In genomic region chr2:152368532-152369140, GRCm38 (mm10) we compare ENCODE assay signal across 8 mouse cellular contexts. TPM values are rescaled to one million over a fixed set of nuclear protein-coding genes. Genes with fewer than 3 reads are reported as not detected.
DNase-seq lines count a peak whose midpoint lies in the region; ATAC-seq and TF ChIP-seq lines count a peak whose summit lies in the region.

No protein-coding gene starts in this region.

- no peaks in the 10 kb centered on the region for H3K9me3 ChIP-seq in heart, embryonic 14.5 days (ENCODE audit: control insufficient read depth, low read length)
- no peaks in the 10 kb centered on the region for H3K9me3 ChIP-seq in midbrain, embryonic 12.5 days
- H3K9me3 ChIP-seq in stomach, postnatal 0 days (ENCODE audit: control insufficient read depth, low read length) = no peaks in the 10 kb centered on the region

- peak; percentile 91 for TF ChIP-seq CTCF in heart, adult 2 months (IDR thresholded peaks at IDR 0.05)
- TF ChIP-seq CTCF in stomach, postnatal 0 days (IDR thresholded peaks at IDR 0.05; ENCODE audit: low read depth) = peak; percentile 96

- no peaks in the 10 kb centered on the region for H3K79me2 ChIP-seq in heart, adult 2 months (replicated peaks; ENCODE audit: control insufficient read depth, insufficient read depth, low read length)

- peaks cover 4% of the 10 kb centered on the region; the same call in 1 of the 2 replicates for H3K4me1 ChIP-seq in heart, adult 2 months (ENCODE audit: control insufficient read depth, insufficient read depth, low read length)
- H3K4me1 ChIP-seq in heart, embryonic 14.5 days (ENCODE audit: control insufficient read depth in 2 of 2, insufficient read depth in 2 of 2, low read length in 2 of 2) = peaks cover 4 to 6% of the 10 kb centered on the region in 2 experiments; a peak in 3 of 4 replicates
- peaks cover 4% of the 10 kb centered on the region; the same call in 1 of the 2 replicates for H3K4me1 ChIP-seq in midbrain, embryonic 12.5 days
- no peaks in the 10 kb centered on the region for H3K4me1 ChIP-seq in stomach, postnatal 0 days (replicated peaks; ENCODE audit: control insufficient read depth, insufficient read depth)

- no peak overlapping the region for H3K27ac ChIP-seq in heart, adult 2 months
- H3K27ac ChIP-seq in heart, embryonic 14.5 days (replicated peaks in 1 of 2; ENCODE audit: control insufficient read depth in 1 of 2, insufficient read depth in 1 of 2, low read depth in 2 of 2, low read length in 2 of 2) = no peak overlapping the region
- H3K27ac ChIP-seq in midbrain, embryonic 12.5 days (replicated peaks) = no peak overlapping the region
- no peak overlapping the region for H3K27ac ChIP-seq in stomach, postnatal 0 days (replicated peaks)

- TF ChIP-seq POLR2A in heart, adult 2 months (IDR thresholded peaks at IDR 0.05; ENCODE audit: insufficient read depth, low read depth, low read length) = no peak

- intact Hi-C loops in heart, adult 2 months (cut with DNase I) = loop anchor here (1.0 to 5.0 kb wide), 5 partner anchors 36 to 339 kb away; partner anchors contain the start of genes Csnk2a1 and Rbck1

- no peak for ATAC-seq in heart, embryonic 14.5 days (ENCODE audit: insufficient number of reproducible peaks, insufficient read depth, low FRiP score, low read depth)
- peak; percentile 64 for ATAC-seq in midbrain, embryonic 12.5 days (ENCODE audit: low FRiP score, low read depth)
- ATAC-seq in stomach, postnatal 0 days (ENCODE audit: low FRiP score, low TSS enrichment) = 0 out of 2 replicates have a peak, but pooled peaks have one; percentile 35

- DNase-seq in heart, adult 2 months = peak; percentile 45 to 60
- no peak for DNase-seq in heart, adult 11 months
- peak; percentile 93 for DNase-seq in ZHBTc4 (ENCODE audit: low read depth, low spot score)
- peak; percentile 89 for DNase-seq in embryo, embryonic 10 days (ENCODE audit: low spot score)
- peak; percentile 39 to 76 for DNase-seq in kidney, postnatal 36 days
- peak; percentile 65 for DNase-seq in stomach, postnatal 0 days (ENCODE audit: low spot score)

- H3K27me3 ChIP-seq in heart, adult 2 months (ENCODE audit: control insufficient read depth, insufficient read depth, low read length) = no peaks in the 10 kb centered on the region
- H3K27me3 ChIP-seq in heart, embryonic 14.5 days (ENCODE audit: control insufficient read depth, insufficient read depth, low read length) = no peaks in the 10 kb centered on the region
- no peaks in the 10 kb centered on the region; the same call in 1 of the 2 replicates for H3K27me3 ChIP-seq in midbrain, embryonic 12.5 days
- no peaks in the 10 kb centered on the region for H3K27me3 ChIP-seq in stomach, postnatal 0 days (ENCODE audit: control insufficient read depth, insufficient read depth, low read length)

- H3K4me2 ChIP-seq in heart, embryonic 14.5 days (ENCODE audit: low read length) = peak overlapping the region; percentile 42
- H3K4me2 ChIP-seq in midbrain, embryonic 12.5 days (replicated peaks) = 0 out of 2 replicates have a peak overlapping the region, but pooled peaks have one; percentile 17
- H3K4me2 ChIP-seq in stomach, postnatal 0 days (replicated peaks; ENCODE audit: low read depth) = no peak overlapping the region

- 0 out of 2 replicates have a peak, but pooled peaks have one; percentile 42 for TF ChIP-seq EP300 in heart, adult 2 months (IDR thresholded peaks at IDR 0.05; ENCODE audit: insufficient read depth, low read depth, low read length)
- TF ChIP-seq EP300 in stomach, postnatal 0 days (optimal IDR thresholded peaks at IDR 0.05) = no peak

- 27% methylated on average over 14 of the region's 14 CpGs for WGBS in heart, adult 2 months
- WGBS in heart, embryonic 14.5 days = 28% methylated on average over 14 of the region's 14 CpGs
- WGBS in midbrain, embryonic 12.5 days = 33% methylated on average over 14 of the region's 14 CpGs
- 25% methylated on average over 14 of the region's 14 CpGs for WGBS in stomach, postnatal 0 days

- no peaks in the 10 kb centered on the region for H3K36me3 ChIP-seq in heart, adult 2 months (ENCODE audit: control insufficient read depth, insufficient read depth, low read length)
- no peaks in the 10 kb centered on the region for H3K36me3 ChIP-seq in heart, embryonic 14.5 days (ENCODE audit: control insufficient read depth, insufficient read depth, low read length)
- H3K36me3 ChIP-seq in midbrain, embryonic 12.5 days = no peaks in the 10 kb centered on the region
- no peaks in the 10 kb centered on the region for H3K36me3 ChIP-seq in stomach, postnatal 0 days (ENCODE audit: control insufficient read depth, insufficient read depth, low read length)

- no peak overlapping the region for H3K9ac ChIP-seq in heart, adult 2 months (ENCODE audit: low read depth, low read length)
- no peak overlapping the region for H3K9ac ChIP-seq in heart, embryonic 14.5 days (ENCODE audit: low read length)
- no peak overlapping the region for H3K9ac ChIP-seq in midbrain, embryonic 12.5 days (replicated peaks)
- H3K9ac ChIP-seq in stomach, postnatal 0 days (ENCODE audit: low read length) = no peak overlapping the region

- H3K4me3 ChIP-seq in heart, adult 2 months = no peak overlapping the region
- 0 out of 4 replicates have a peak overlapping the region, but pooled peaks of 1 of the 2 experiments have one; percentile 11 for H3K4me3 ChIP-seq in heart, embryonic 14.5 days (ENCODE audit: control insufficient read depth in 1 of 2, insufficient read depth in 1 of 2, low read depth in 1 of 2, low read length in 2 of 2)
- no peak overlapping the region for H3K4me3 ChIP-seq in midbrain, embryonic 12.5 days
- H3K4me3 ChIP-seq in stomach, postnatal 0 days (ENCODE audit: low read depth, low read length) = no peak overlapping the region

RNA-seq across cellular contexts. Expression of gene Nrsn2, which starts 7.8 kb away (rescaled TPM):
- not detected for total RNA-seq in heart, adult 2 months (2021)
- polyA plus RNA-seq in heart, adult 2 months (2012; rRNA removed) = 0.31 TPM in 1 of 2 replicates, not detected in the other
- polyA plus RNA-seq in heart, embryonic 14.5 days (2014; fragmentation: Nextera tagmentation; extraction: Ambion mirVana) = 2.2 and 3.8 TPM in 2 replicates
- 12.5 and 16.1 TPM in 2 replicates for polyA plus RNA-seq in midbrain, embryonic 12.5 days (2016; fragmentation: Nextera tagmentation; extraction: Ambion mirVana)
- polyA plus RNA-seq in stomach, postnatal 0 days (2015; fragmentation: Nextera tagmentation; extraction: Ambion mirVana) = 1.1 and 1.5 TPM in 2 replicates

RNA-seq across cellular contexts. Expression of gene Trib3, which starts 24.8 kb away (rescaled TPM):
- 1 to 10 TPM; 2.4 to 3.6 TPM for total RNA-seq in heart, adult 2 months (2021)
- 2.3 and 3.3 TPM in 2 replicates for polyA plus RNA-seq in heart, adult 2 months (2012; rRNA removed)
- polyA plus RNA-seq in heart, embryonic 14.5 days (2014; fragmentation: Nextera tagmentation; extraction: Ambion mirVana) = 1.8 and 1.9 TPM in 2 replicates
- polyA plus RNA-seq in midbrain, embryonic 12.5 days (2016; fragmentation: Nextera tagmentation; extraction: Ambion mirVana) = 2.1 and 2.5 TPM in 2 replicates
- polyA plus RNA-seq in stomach, postnatal 0 days (2015; fragmentation: Nextera tagmentation; extraction: Ambion mirVana) = 2.9 and 3.9 TPM in 2 replicates

RNA-seq across cellular contexts. Expression of gene Sox12, which starts 29.2 kb away (rescaled TPM):
- 1 to 10 TPM; 6.9 to 8.3 TPM for total RNA-seq in heart, adult 2 months (2021)
- 7.6 and 8.8 TPM in 2 replicates for polyA plus RNA-seq in heart, adult 2 months (2012; rRNA removed)
- polyA plus RNA-seq in heart, embryonic 14.5 days (2014; fragmentation: Nextera tagmentation; extraction: Ambion mirVana) = 13.1 and 15.0 TPM in 2 replicates
- 15.6 and 18.7 TPM in 2 replicates for polyA plus RNA-seq in midbrain, embryonic 12.5 days (2016; fragmentation: Nextera tagmentation; extraction: Ambion mirVana)
- 2.7 and 3.0 TPM in 2 replicates for polyA plus RNA-seq in stomach, postnatal 0 days (2015; fragmentation: Nextera tagmentation; extraction: Ambion mirVana)

RNA-seq across cellular contexts. Expression of gene Rbck1, which starts 36.2 kb away (rescaled TPM):
- 10 to 100 TPM; 44.3 to 45.2 TPM for total RNA-seq in heart, adult 2 months (2021)
- 107 and 128 TPM in 2 replicates for polyA plus RNA-seq in heart, adult 2 months (2012; rRNA removed)
- polyA plus RNA-seq in heart, embryonic 14.5 days (2014; fragmentation: Nextera tagmentation; extraction: Ambion mirVana) = 63.0 and 63.1 TPM in 2 replicates
- polyA plus RNA-seq in midbrain, embryonic 12.5 days (2016; fragmentation: Nextera tagmentation; extraction: Ambion mirVana) = 91.4 and 96.6 TPM in 2 replicates
- polyA plus RNA-seq in stomach, postnatal 0 days (2015; fragmentation: Nextera tagmentation; extraction: Ambion mirVana) = 49.8 and 53.6 TPM in 2 replicates

RNA-seq across cellular contexts. Expression of gene Zcchc3, which starts 46.2 kb away (rescaled TPM):
- 1 to 10 TPM; 6.7 to 9.1 TPM for total RNA-seq in heart, adult 2 months (2021)
- 4.0 and 5.5 TPM in 2 replicates for polyA plus RNA-seq in heart, adult 2 months (2012; rRNA removed)
- polyA plus RNA-seq in heart, embryonic 14.5 days (2014; fragmentation: Nextera tagmentation; extraction: Ambion mirVana) = 35.7 and 36.1 TPM in 2 replicates
- 51.3 and 53.3 TPM in 2 replicates for polyA plus RNA-seq in midbrain, embryonic 12.5 days (2016; fragmentation: Nextera tagmentation; extraction: Ambion mirVana)
- 14.8 and 15.6 TPM in 2 replicates for polyA plus RNA-seq in stomach, postnatal 0 days (2015; fragmentation: Nextera tagmentation; extraction: Ambion mirVana)
